Mouse (Mus musculus): Measurements from ENCODE around the gene Vrk1.

The Vrk1 gene

GRCm38 (mm10) chr12:106046143-106046795 is 36.2 kb downstream of the Vrk1 start:
- no peak for DNase-seq (ENCODE audit: low read depth, low spot score)

- peak; percentile 68 for DNase-seq (ENCODE audit: low read depth, low spot score)
These were observed 42.2 kb downstream of the Vrk1 start for GRCm38 (mm10) chr12:106052271-106052670.

- peak; percentile 94 for DNase-seq (ENCODE audit: low read depth, low spot score)
These were observed 45.8 kb downstream of the Vrk1 start for GRCm38 (mm10) chr12:106055799-106056198.

GRCm38 (mm10) chr12:106059873-106060573 is 50.0 kb downstream of the Vrk1 start:
- no peak for DNase-seq (ENCODE audit: low read depth, low spot score)

- no peak for DNase-seq (ENCODE audit: low read depth, low spot score)
These were observed 60.6 kb downstream of the Vrk1 start for GRCm38 (mm10) chr12:106070434-106071155.

DNA sequence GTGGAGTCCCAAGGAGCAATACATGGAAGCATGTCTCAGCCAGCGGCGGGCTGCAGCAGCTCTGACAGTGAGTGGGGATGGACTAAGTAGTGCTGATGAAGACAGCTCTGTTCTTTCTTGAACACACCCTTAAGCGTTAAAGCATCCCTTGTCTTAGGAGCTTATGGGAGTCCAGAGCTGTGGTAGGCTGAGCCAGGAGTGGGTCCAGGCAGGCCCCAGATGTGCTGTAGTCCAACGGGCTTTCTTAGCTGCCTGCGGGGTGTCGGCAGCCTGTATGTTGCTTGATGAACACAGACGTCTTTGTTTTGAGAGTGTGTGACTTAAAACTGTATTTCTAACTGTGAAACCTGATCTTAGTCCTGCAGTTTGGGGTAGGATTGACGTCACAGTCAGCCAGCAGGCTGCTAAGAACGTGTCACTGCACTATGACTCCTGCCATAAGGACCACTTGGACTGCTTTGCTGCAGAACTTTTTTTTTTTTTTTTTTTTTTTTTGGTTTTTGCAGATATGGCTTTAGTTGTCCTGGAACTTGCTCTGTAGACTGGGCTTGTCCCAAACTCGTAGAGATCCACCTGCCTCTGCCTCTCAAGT is 61.6 kb downstream of the Vrk1 start:
- DNase-seq (ENCODE audit: low read depth, low spot score), result no peak

DNA sequence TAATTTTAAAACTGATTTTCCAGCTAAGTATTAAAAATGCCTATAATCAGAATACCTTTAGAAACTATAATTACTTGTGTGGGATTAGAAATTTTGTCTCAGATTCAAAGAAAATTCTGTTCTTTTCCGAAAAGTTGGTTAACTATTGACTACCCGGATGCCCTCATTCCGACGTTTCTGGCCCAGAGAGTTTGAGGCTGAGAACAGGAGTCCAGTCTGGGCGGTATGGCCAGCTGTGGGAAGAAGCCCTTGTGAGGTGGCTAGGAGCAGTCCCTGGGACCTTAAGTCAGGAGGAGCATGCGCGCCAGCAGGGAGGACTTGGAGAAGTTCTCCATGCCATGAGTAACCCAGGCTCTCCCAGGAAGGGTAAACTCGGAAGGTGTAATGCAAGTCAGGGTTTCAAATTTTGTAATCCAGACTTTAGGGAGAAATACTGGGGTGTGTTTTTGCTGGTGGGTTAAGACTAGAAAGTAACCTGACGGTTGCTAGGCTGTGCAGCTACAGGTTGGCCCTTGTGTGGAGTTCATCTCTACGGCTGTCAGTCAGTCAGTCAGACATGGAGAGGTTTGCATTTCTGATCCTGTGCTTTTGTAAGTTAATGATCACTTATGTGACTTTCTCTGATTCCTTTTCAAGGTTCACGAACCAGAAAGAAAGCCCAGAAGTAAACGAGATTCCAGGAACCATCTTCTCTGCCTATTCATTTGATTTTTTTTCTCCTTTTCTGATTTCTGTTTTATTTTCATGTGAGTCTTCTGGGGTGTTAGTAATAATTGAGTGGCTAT is 64.5 kb downstream of the Vrk1 start:
- no peak for DNase-seq (ENCODE audit: low read depth, low spot score)

GRCm38 (mm10) chr12:106076131-106076530 is 66.1 kb downstream of the Vrk1 start:
- no peak for DNase-seq (ENCODE audit: low read depth, low spot score)

DNA sequence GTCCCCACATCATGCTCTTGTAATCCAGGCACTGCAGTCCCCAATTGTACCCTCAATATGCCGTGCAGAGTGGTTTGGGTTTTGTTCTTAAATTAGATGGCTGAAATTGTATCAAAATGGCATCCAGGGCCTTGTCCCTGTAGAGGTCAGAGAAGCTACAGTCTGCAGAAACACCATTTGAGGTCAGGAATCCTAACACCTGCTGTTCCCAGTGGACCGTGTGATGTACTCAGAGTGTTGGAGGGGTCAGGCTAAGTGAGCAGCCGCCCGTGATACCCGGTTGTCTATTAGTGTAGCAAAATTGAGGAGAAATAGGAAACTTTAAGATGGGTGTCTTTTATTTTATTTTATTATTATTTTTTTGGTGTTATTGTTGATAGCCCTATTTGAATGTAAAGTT is 70.5 kb downstream of the Vrk1 start:
- no peak for DNase-seq (ENCODE audit: low read depth, low spot score)

GRCm38 (mm10) chr12:106080945-106081747 is 71.1 kb downstream of the Vrk1 start:
- peak; percentile 70 for DNase-seq (ENCODE audit: low read depth, low spot score)

DNA sequence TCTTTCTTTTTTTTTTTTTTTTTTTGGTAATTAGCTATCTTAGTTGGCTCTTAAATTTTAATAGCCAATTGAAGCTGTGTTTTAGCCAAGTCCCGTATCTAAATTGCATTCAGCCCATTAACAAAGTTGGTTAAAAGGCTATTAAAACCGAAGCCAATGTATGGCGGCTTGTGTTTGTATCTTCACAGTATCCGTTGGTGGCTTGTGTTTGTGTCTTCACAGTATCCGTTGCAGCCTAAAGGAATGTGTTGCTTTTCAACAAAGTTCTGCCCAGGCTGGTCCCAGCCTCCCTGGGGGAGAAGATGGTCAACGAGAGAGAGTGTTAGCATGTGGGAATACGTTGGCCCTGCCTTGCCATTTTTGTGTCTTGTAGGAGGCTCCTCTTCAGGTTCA is 71.7 kb downstream of the Vrk1 start:
- DNase-seq (ENCODE audit: low read depth, low spot score), result no peak

DNA sequence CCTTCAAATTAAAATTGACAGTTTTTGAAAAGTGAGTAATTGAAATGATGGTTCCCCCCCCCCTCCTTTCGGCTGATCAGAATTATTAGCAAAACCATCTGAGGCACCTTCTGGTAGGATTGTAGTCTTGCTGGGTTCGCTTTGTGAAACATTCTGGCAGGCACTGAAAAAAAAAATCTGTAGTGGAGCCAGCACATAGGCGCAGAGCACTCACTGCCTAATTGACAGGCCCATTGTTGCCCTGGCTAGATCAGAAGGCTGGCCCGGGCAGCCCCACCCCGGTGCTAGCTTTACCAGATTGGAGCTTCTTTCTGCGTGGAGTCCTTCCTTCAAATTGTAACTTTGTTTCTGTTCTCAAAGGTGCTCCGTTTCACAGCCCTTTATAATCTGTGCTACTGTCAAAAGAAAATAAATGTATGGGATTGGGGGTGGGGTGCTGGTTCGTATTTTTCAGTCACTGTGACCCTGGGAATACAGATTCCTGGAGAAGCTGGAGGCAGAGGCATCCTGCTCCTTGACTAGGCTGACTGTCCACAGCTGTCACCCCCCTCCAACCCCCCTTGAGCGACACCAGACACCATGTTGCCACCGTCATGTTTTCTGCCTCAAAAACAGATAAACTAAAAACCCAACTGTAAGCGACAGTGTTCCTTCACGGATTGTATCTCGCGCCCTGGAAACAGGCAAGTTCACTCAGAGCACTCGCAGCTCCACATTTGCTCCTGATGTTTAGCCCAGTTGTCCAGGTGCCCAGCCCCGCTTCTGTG is 72.3 kb downstream of the Vrk1 start:
- DNase-seq (ENCODE audit: low read depth, low spot score), result peak; percentile 35

- no peak for DNase-seq (ENCODE audit: low read depth, low spot score)
These were observed 72.9 kb downstream of the Vrk1 start for GRCm38 (mm10) chr12:106082958-106083381.

DNA sequence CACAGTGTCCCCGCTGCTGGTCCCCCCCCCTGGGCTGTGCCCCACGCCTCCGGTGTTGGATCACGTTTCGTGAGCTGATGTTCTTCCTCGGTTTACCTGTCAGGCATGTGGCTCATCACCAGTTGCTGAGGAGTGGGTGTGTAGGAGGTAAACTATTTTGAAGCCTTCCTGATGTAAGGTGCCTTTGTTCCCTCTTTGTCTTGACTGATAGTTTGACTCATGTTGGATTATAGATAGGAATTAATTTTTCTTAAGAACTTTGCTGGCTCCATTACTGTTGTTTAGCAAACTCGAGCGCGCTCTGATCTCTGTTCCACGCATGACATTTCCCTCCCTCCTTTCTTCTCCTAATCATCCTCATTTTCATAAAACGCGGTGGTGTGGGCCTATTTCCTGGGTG is 74.1 kb downstream of the Vrk1 start:
- DNase-seq (ENCODE audit: low read depth, low spot score), result peak; percentile 59

GRCm38 (mm10) chr12:106094827-106095226 is 84.8 kb downstream of the Vrk1 start:
- DNase-seq (ENCODE audit: low read depth, low spot score), result no peak

DNA sequence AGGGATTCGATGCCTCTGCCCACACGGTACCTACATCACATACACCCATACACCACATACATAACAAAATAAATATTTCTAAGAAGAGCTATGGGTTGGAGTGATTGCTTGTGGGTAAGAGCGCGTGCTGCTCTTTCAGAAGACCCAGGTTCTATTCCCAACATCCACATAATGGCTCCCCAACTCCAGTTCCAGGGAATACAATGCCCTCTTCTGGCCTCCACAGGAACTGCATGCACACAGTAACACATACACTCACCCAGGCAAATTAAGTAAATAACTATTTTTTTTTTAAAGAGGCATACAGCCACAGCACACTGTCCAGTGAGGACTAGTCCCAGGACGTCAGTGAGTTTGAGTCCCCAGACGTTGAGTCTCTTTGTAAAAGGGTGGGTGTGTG is 92.0 kb downstream of the Vrk1 start:
- no peak for DNase-seq (ENCODE audit: low read depth, low spot score)

DNA sequence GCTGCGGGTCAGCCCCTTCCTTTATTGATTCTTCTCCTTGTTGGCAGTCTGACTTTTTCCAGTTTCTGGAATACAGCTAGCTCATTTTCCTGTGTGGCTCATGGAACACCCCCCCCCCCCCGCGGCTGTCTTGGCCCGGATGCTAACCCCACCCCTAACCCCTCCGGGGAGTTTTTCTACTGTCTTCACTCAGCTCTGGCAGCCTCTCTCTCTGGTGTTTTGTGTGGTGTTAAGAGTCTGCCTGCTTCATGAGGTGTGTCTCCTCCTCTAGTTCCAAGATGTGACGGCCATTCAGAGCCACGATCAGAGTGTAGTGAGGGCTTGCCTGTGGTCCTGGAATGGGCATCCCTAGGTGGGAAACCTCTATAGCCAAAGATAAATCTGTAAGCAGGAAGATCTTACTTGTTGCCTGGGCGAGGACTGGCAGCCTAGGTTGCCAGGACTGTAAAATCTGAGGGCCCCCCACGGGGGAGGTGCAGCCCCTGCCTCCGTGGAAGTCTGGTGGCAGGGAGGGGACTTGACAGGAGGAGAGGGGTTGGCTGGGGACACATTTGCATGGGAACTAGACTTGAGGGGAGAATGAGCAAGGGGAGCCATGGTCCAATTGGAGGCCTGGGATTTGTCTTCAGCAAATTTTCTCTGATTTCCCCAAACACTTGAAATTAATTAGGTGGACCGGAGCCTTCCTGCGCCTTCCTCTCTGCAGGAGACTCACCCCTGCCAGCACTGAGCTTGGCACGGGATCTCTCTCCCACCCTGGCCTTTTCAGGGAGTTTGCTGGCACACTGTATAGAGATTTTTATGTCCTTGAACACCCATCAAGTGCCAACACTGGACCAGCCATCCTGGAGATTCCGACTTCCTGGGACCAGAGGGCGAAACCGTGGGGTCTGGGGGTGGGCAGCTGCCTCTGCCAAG is 93.0 kb downstream of the Vrk1 start:
- no peak for DNase-seq (ENCODE audit: low read depth, low spot score)

GRCm38 (mm10) chr12:106107272-106107671 is 97.2 kb downstream of the Vrk1 start:
- DNase-seq (ENCODE audit: low read depth, low spot score), result no peak

All from brain, adult 2 months (tissue).